Mouse (Mus musculus): ENCODE measurements around the gene Ankrd9.

Ankrd9 gene

GRCm38 (mm10) chr12:110978607-110979406 lies at the start of gene Ankrd9:
Gene Ankrd9 (minus strand): TSS chr12:110979040.
- in situ Hi-C loops (cut with MboI; ENCODE audit: low sequenced_read_pairs), result no loop called here

- in situ Hi-C loops (cut with MboI; ENCODE audit: low sequenced_read_pairs), result no loop called here
Observed at GRCm38 (mm10) chr12:111021577-111021976, 42.7 kb upstream of the Ankrd9 start.

GRCm38 (mm10) chr12:111021138-111021537 lies 42.3 kb upstream of the Ankrd9 start:
- in situ Hi-C loops (cut with MboI; ENCODE audit: low sequenced_read_pairs), result no loop called here

- in situ Hi-C loops (cut with MboI; ENCODE audit: low sequenced_read_pairs), result no loop called here
Observed at GRCm38 (mm10) chr12:111019086-111019485, 40.2 kb upstream of the Ankrd9 start.

GRCm38 (mm10) chr12:111018068-111018467 lies 39.2 kb upstream of the Ankrd9 start:
- in situ Hi-C loops (cut with MboI; ENCODE audit: low sequenced_read_pairs), result no loop called here

GRCm38 (mm10) chr12:111016807-111017206 lies 38.0 kb upstream of the Ankrd9 start:
- in situ Hi-C loops (cut with MboI; ENCODE audit: low sequenced_read_pairs), result no loop called here

GRCm38 (mm10) chr12:111009615-111010257 lies 30.9 kb upstream of the Ankrd9 start:
- in situ Hi-C loops (cut with MboI; ENCODE audit: low sequenced_read_pairs), result no loop called here

GRCm38 (mm10) chr12:111008500-111009490 lies 30.0 kb upstream of the Ankrd9 start:
- in situ Hi-C loops (cut with MboI; ENCODE audit: low sequenced_read_pairs), result no loop called here

GRCm38 (mm10) chr12:111007134-111008103 lies 28.6 kb upstream of the Ankrd9 start:
- in situ Hi-C loops (cut with MboI; ENCODE audit: low sequenced_read_pairs), result no loop called here

GRCm38 (mm10) chr12:111006339-111006738 lies 27.5 kb upstream of the Ankrd9 start:
- in situ Hi-C loops (cut with MboI; ENCODE audit: low sequenced_read_pairs), result no loop called here

- in situ Hi-C loops (cut with MboI; ENCODE audit: low sequenced_read_pairs), result no loop called here
Observed at GRCm38 (mm10) chr12:111005803-111006202, 27.0 kb upstream of the Ankrd9 start.

GRCm38 (mm10) chr12:111004142-111004541 lies 25.3 kb upstream of the Ankrd9 start:
- in situ Hi-C loops (cut with MboI; ENCODE audit: low sequenced_read_pairs), result no loop called here

- in situ Hi-C loops (cut with MboI; ENCODE audit: low sequenced_read_pairs), result no loop called here
Observed at GRCm38 (mm10) chr12:111000956-111001355, 22.1 kb upstream of the Ankrd9 start.

GRCm38 (mm10) chr12:110999820-111000219 lies 21.0 kb upstream of the Ankrd9 start:
- in situ Hi-C loops (cut with MboI; ENCODE audit: low sequenced_read_pairs), result no loop called here

- in situ Hi-C loops (cut with MboI; ENCODE audit: low sequenced_read_pairs), result no loop called here
Observed at GRCm38 (mm10) chr12:110998092-110998491, 19.3 kb upstream of the Ankrd9 start.

GRCm38 (mm10) chr12:110994666-110995065 lies 15.8 kb upstream of the Ankrd9 start:
- in situ Hi-C loops (cut with MboI; ENCODE audit: low sequenced_read_pairs), result no loop called here

- in situ Hi-C loops (cut with MboI; ENCODE audit: low sequenced_read_pairs), result no loop called here
Observed at GRCm38 (mm10) chr12:110993226-110993625, 14.4 kb upstream of the Ankrd9 start.

- in situ Hi-C loops (cut with MboI; ENCODE audit: low sequenced_read_pairs), result no loop called here
Observed at GRCm38 (mm10) chr12:110992771-110993170, 13.9 kb upstream of the Ankrd9 start.

GRCm38 (mm10) chr12:110992128-110992553 lies 13.3 kb upstream of the Ankrd9 start:
- in situ Hi-C loops (cut with MboI; ENCODE audit: low sequenced_read_pairs), result no loop called here

All from CH12F3 (cell line).